Mouse (Mus musculus): ENCODE measurements around the gene Ext2. TPM values are rescaled to one million over a fixed set of nuclear protein-coding genes. Genes with fewer than 3 reads are reported as not detected.

Gene Ext2
- total RNA-seq, 2 experiments from 2014 or later, result 2.3 to 5.8 TPM

- ATAC-seq (replicated peaks; ENCODE audit: low FRiP score, poor library complexity, severe bottlenecking), result no peak
These were observed 175.1 kb downstream of the Ext2 start for GRCm38 (mm10) chr2:93647051-93647923.

GRCm38 (mm10) chr2:93645626-93646320, 176.6 kb downstream of the Ext2 start:
- ATAC-seq (replicated peaks; ENCODE audit: low FRiP score, poor library complexity, severe bottlenecking), result no peak

- ATAC-seq (replicated peaks; ENCODE audit: low FRiP score, poor library complexity, severe bottlenecking), result no peak
These were observed 177.2 kb downstream of the Ext2 start for GRCm38 (mm10) chr2:93645197-93645596.

- no peak for ATAC-seq (replicated peaks; ENCODE audit: low FRiP score, poor library complexity, severe bottlenecking)
These were observed 177.6 kb downstream of the Ext2 start for GRCm38 (mm10) chr2:93644731-93645130.

GRCm38 (mm10) chr2:93644234-93644633, 178.1 kb downstream of the Ext2 start:
- no peak for ATAC-seq (replicated peaks; ENCODE audit: low FRiP score, poor library complexity, severe bottlenecking)

- no peak for ATAC-seq (replicated peaks; ENCODE audit: low FRiP score, poor library complexity, severe bottlenecking)
These were observed 179.0 kb downstream of the Ext2 start for GRCm38 (mm10) chr2:93643403-93643780.

GRCm38 (mm10) chr2:93634609-93635008, 187.8 kb downstream of the Ext2 start:
- ATAC-seq (replicated peaks; ENCODE audit: low FRiP score, poor library complexity, severe bottlenecking), result no peak

GRCm38 (mm10) chr2:93624665-93625408, 197.5 kb downstream of the Ext2 start:
- ATAC-seq (replicated peaks; ENCODE audit: low FRiP score, poor library complexity, severe bottlenecking), result no peak

GRCm38 (mm10) chr2:93619208-93619849, 203.0 kb downstream of the Ext2 start:
- no peak for ATAC-seq (replicated peaks; ENCODE audit: low FRiP score, poor library complexity, severe bottlenecking)

GRCm38 (mm10) chr2:93618447-93619199, 203.7 kb downstream of the Ext2 start:
- ATAC-seq (replicated peaks; ENCODE audit: low FRiP score, poor library complexity, severe bottlenecking), result no peak

- no peak for ATAC-seq (replicated peaks; ENCODE audit: low FRiP score, poor library complexity, severe bottlenecking)
These were observed 206.3 kb downstream of the Ext2 start for GRCm38 (mm10) chr2:93615845-93616689.

- ATAC-seq (replicated peaks; ENCODE audit: low FRiP score, poor library complexity, severe bottlenecking), result no peak
These were observed 209.3 kb downstream of the Ext2 start for GRCm38 (mm10) chr2:93613020-93613419.

Other genes with a start within 250 kb of the Ext2 start
- not detected in 2 replicates for gene Alx4, start 180.2 kb downstream of the Ext2 start, total RNA-seq (2015; ENCODE audit: low replicate concordance)
- gene Alx4, start 180.2 kb downstream of the Ext2 start, total RNA-seq (2017; ENCODE audit: low replicate concordance), result not detected in 2 replicates
- 3.3 and 6.3 TPM in 2 replicates for gene Accs, start 27.4 kb upstream of the Ext2 start, total RNA-seq (2015; ENCODE audit: low replicate concordance)
- 1.4 and 1.8 TPM in 2 replicates for gene Accs, start 27.4 kb upstream of the Ext2 start, total RNA-seq (2017; ENCODE audit: low replicate concordance)
- gene Accsl, start 46.6 kb upstream of the Ext2 start, total RNA-seq (2015; ENCODE audit: low replicate concordance), result not detected in 2 replicates
- not detected in 2 replicates for gene Accsl, start 46.6 kb upstream of the Ext2 start, total RNA-seq (2017; ENCODE audit: low replicate concordance)
- not detected in 2 replicates for gene Gm13889, start 134.6 kb upstream of the Ext2 start, total RNA-seq (2015; ENCODE audit: low replicate concordance)
- not detected in 2 replicates for gene Gm13889, start 134.6 kb upstream of the Ext2 start, total RNA-seq (2017; ENCODE audit: low replicate concordance)
- not detected in 2 replicates for gene Gm27027, start 173.8 kb upstream of the Ext2 start, total RNA-seq (2015; ENCODE audit: low replicate concordance)
- not detected in 2 replicates for gene Gm27027, start 173.8 kb upstream of the Ext2 start, total RNA-seq (2017; ENCODE audit: low replicate concordance)
- 16.9 and 23.6 TPM in 2 replicates for gene Alkbh3, start 188.2 kb upstream of the Ext2 start, total RNA-seq (2015; ENCODE audit: low replicate concordance)
- 2.2 and 10.2 TPM in 2 replicates for gene Alkbh3, start 188.2 kb upstream of the Ext2 start, total RNA-seq (2017; ENCODE audit: low replicate concordance)